Mouse (Mus musculus): ENCODE data around the gene Hmg20a.

GRCm38 (mm10) chr9:56382786-56383185 is 35.6 kb upstream of the Hmg20a start:
- TF ChIP-seq CTCF (IDR thresholded peaks at IDR 0.05; ENCODE audit: insufficient read depth, low read depth, low read length): no peak
- no peak for TF ChIP-seq POLR2A (IDR thresholded peaks at IDR 0.05; ENCODE audit: insufficient read depth, low read depth, low read length)

Data from olfactory bulb, adult 2 months (tissue).